Mouse (Mus musculus) intestine, embryonic 16.5 days (tissue): ENCODE data around the gene Gpc2. TPM values are rescaled to one million over a fixed set of nuclear protein-coding genes. Genes with fewer than 3 reads are reported as not detected.

ENCODE experiments used
- ATAC-seq: fragments of 200-750 bp; cut with Nextera tagmentation; 2 replicates; pipeline ENCODE4 v1.8.0; 2017; ENCODE audit warnings: moderate TSS enrichment, moderate library complexity
- H3K27ac ChIP-seq: fragments of 300-500 bp; sonication (generic); 2 replicates; pipeline ENCODE4 v1.5.1; 2014; ENCODE audit warnings: mild to moderate bottlenecking, low read length
- H3K27me3 ChIP-seq: fragments of 300-500 bp; sonication (generic); replicated peaks from 2 replicates; pipeline ENCODE4 v1.6.1; 2014; ENCODE audit warnings: low read length, control low read depth, mixed read lengths; ENCODE audit not compliant: control insufficient read depth, insufficient read depth
- H3K36me3 ChIP-seq: fragments of 300-500 bp; sonication (generic); 2 replicates; pipeline ENCODE4 v1.6.1; 2014; ENCODE audit warnings: low read length, control low read depth; ENCODE audit not compliant: control insufficient read depth, insufficient read depth
- H3K4me1 ChIP-seq: fragments of 300-500 bp; sonication (generic); 2 replicates; pipeline ENCODE4 v1.6.1; 2014; ENCODE audit warnings: low read length, control low read depth, mixed read lengths; ENCODE audit not compliant: control insufficient read depth, insufficient read depth
- H3K4me2 ChIP-seq: fragments of 300-500 bp; sonication (generic); 2 replicates; pipeline ENCODE4 v1.6.1; 2014; ENCODE audit warnings: low read depth, low read length, control low read depth
- H3K4me3 ChIP-seq: fragments of 300-500 bp; sonication (generic); 2 replicates; pipeline ENCODE4 v1.5.1; 2014; ENCODE audit warnings: mild to moderate bottlenecking, low read length
- H3K9ac ChIP-seq: fragments of 300-500 bp; sonication (generic); 2 replicates; pipeline ENCODE4 v1.6.1; 2014; ENCODE audit warnings: low read depth, low read length
- H3K9me3 ChIP-seq: fragments of 300-500 bp; sonication (generic); 2 replicates; pipeline ENCODE4 v1.6.1; 2016; ENCODE audit warnings: low read length, control low read depth; ENCODE audit not compliant: control insufficient read depth
- WGBS: fragments of 180-500 bp; shearing (Covaris S2); extraction: QIAGEN DNeasy Blood & Tissue Kit; methylation state at CpG from one replicate; pipeline ENCODE4 v1.1.7; 2014; 5-methylcytosine and 5-hydroxymethylcytosine counted together
- polyA plus RNA-seq: library from polyadenylated mRNA; unstranded; fragments of >200 nt; fragmentation: Nextera tagmentation; extraction: Ambion mirVana; gene quantifications from 2 replicates; pipeline ENCODE4 v1.2.1, GENCODE M21; 2015

Gpc2 gene
- polyA plus RNA-seq, 1 experiment from 2014 or later = 13.1 TPM

GRCm38 (mm10) chr5:138229511-138229910 is 50.3 kb downstream of the Gpc2 start:
- no peaks in the 10 kb centered on the region for H3K27me3 ChIP-seq
- no peak overlapping the region for H3K9ac ChIP-seq
- no peaks in the 10 kb centered on the region for H3K9me3 ChIP-seq
- WGBS = 88% methylated on average over 3 of the region's 3 CpGs
- no peaks in the 10 kb centered on the region for H3K36me3 ChIP-seq
- no peak overlapping the region for H3K4me2 ChIP-seq
- H3K4me3 ChIP-seq = no peak overlapping the region
- ATAC-seq = no peak
- H3K4me1 ChIP-seq = no peaks in the 10 kb centered on the region
- H3K27ac ChIP-seq = no peak overlapping the region

GRCm38 (mm10) chr5:138228026-138228425 is 51.8 kb downstream of the Gpc2 start:
- Histone ChIP-seq H3K27me3 (no peaks in the 10 kb centered on the region), H3K27ac (no peak overlapping the region), H3K4me2 (no peak overlapping the region), H3K9ac (no peak overlapping the region), H3K4me1 (no peaks in the 10 kb centered on the region), H3K36me3 (no peaks in the 10 kb centered on the region), H3K9me3 (no peaks in the 10 kb centered on the region), H3K4me3 (no peak overlapping the region)
- ATAC-seq = no peak
- WGBS = 50% methylated on average over 3 of the region's 3 CpGs

GRCm38 (mm10) chr5:138227367-138227766 is 52.4 kb downstream of the Gpc2 start:
- no peaks in the 10 kb centered on the region for H3K9me3 ChIP-seq
- no peak overlapping the region for H3K27ac ChIP-seq
- H3K9ac ChIP-seq = no peak overlapping the region
- H3K4me2 ChIP-seq = no peak overlapping the region
- 62% methylated on average over 2 of the region's 2 CpGs for WGBS
- H3K4me1 ChIP-seq = no peaks in the 10 kb centered on the region
- no peak for ATAC-seq
- no peak overlapping the region for H3K4me3 ChIP-seq
- no peaks in the 10 kb centered on the region for H3K36me3 ChIP-seq
- no peaks in the 10 kb centered on the region for H3K27me3 ChIP-seq

- H3K27me3 ChIP-seq = no peaks in the 10 kb centered on the region
- H3K9ac ChIP-seq = no peak overlapping the region
- no peak overlapping the region for H3K4me3 ChIP-seq
- 78% methylated on average over 4 of the region's 4 CpGs for WGBS
- ATAC-seq = no peak
- H3K27ac ChIP-seq = no peak overlapping the region
- H3K9me3 ChIP-seq = no peaks in the 10 kb centered on the region
- H3K4me1 ChIP-seq = no peaks in the 10 kb centered on the region
- no peak overlapping the region for H3K4me2 ChIP-seq
- H3K36me3 ChIP-seq = no peaks in the 10 kb centered on the region
Observed at GRCm38 (mm10) chr5:138226491-138226890, 53.3 kb downstream of the Gpc2 start.

GRCm38 (mm10) chr5:138225700-138226099 is 54.1 kb downstream of the Gpc2 start, which contains the start of gene Nxpe5:
Nxpe5 (plus strand) TSS chr5:138225898.
- ATAC-seq = no peak
- H3K27ac ChIP-seq = no peak within 1 kb of the TSS

More at GRCm38 (mm10) chr5:138225700-138226099, 54.1 kb downstream of the Gpc2 start, which contains the start of gene Nxpe5:
- H3K4me3 ChIP-seq = no peak within 1 kb of the TSS
- H3K36me3 ChIP-seq = no peaks in the 10 kb centered on the region
- H3K27me3 ChIP-seq = no peaks in the 10 kb centered on the region
- no peak within 1 kb of the TSS for H3K4me2 ChIP-seq
- H3K4me1 ChIP-seq = no peaks in the 10 kb centered on the region
- no peaks in the 10 kb centered on the region for H3K9me3 ChIP-seq
- 51% methylated on average over 2 of the region's 2 CpGs for WGBS
- no peak within 1 kb of the TSS for H3K9ac ChIP-seq

Other genes starting within 250 kb of the Gpc2 start
- not detected in 2 replicates for gene Smok3c, start 226.8 kb downstream of the Gpc2 start, polyA plus RNA-seq
- 11.1 and 12.3 TPM in 2 replicates for gene Zkscan1, start 194.9 kb downstream of the Gpc2 start, polyA plus RNA-seq
- gene Zscan21, start 163.1 kb downstream of the Gpc2 start, polyA plus RNA-seq = 40.8 and 44.2 TPM in 2 replicates
- 11.7 and 11.8 TPM in 2 replicates for gene Zfp113, start 124.3 kb downstream of the Gpc2 start, polyA plus RNA-seq
- gene Cops6, start 118.9 kb downstream of the Gpc2 start, polyA plus RNA-seq = 282 and 303 TPM in 2 replicates
- 16.7 and 17.1 TPM in 2 replicates for gene Ap4m1, start 108.0 kb downstream of the Gpc2 start, polyA plus RNA-seq
- gene Mcm7, start 107.6 kb downstream of the Gpc2 start, polyA plus RNA-seq = 128 and 147 TPM in 2 replicates
- 64.5 and 69.2 TPM in 2 replicates for gene Taf6, start 92.6 kb downstream of the Gpc2 start, polyA plus RNA-seq
- gene Cnpy4, start 92.5 kb downstream of the Gpc2 start, polyA plus RNA-seq = 29.9 and 33.7 TPM in 2 replicates
- gene Mblac1, start 85.7 kb downstream of the Gpc2 start, polyA plus RNA-seq = 5.7 and 7.0 TPM in 2 replicates
- not detected in 2 replicates for gene Nxpe5, start 54.1 kb downstream of the Gpc2 start, polyA plus RNA-seq
- 101 and 107 TPM in 2 replicates for gene Lamtor4, start 24.5 kb downstream of the Gpc2 start, polyA plus RNA-seq
- gene BC037034, start 16.0 kb downstream of the Gpc2 start, polyA plus RNA-seq = 3.7 and 3.9 TPM in 2 replicates
- gene Gal3st4, start 7.2 kb downstream of the Gpc2 start, polyA plus RNA-seq = 0.80 and 0.92 TPM in 2 replicates
- 0.06 TPM in 2 replicates for gene Gm43720, start within 50 bp of the Gpc2 start, polyA plus RNA-seq
- gene Stag3, start 235 bp upstream of the Gpc2 start, polyA plus RNA-seq = 2.0 and 3.2 TPM in 2 replicates
- 0.44 and 0.47 TPM in 2 replicates for gene Pvrig, start 62.0 kb upstream of the Gpc2 start, polyA plus RNA-seq
- 22.0 and 24.0 TPM in 2 replicates for gene Zfp157, start 161.5 kb upstream of the Gpc2 start, polyA plus RNA-seq